Mouse (Mus musculus): ENCODE results near the gene Olfr25.

Gene Olfr25

DNA sequence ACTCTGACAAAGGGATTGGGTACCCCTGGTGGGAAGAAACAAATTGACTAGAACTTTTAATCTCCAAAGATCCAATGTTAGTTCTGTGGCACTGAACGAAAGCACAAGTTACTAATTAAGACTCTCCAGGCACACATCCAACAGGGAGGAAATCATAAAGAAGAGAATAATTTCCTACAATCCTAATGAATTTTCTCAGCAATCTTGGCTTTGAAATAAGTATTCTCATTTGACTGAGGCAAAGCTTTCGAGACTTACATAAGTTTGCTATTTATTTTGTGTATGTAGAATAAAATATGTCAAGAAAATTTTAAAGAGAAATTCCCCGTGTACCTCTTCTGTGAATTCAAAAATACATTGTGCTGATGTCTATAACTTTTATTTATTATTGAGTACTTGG, at the start of gene Olfr25:
Gene Olfr25, plus strand, starts transcription at position 301 of the 400 bp plus-strand sequence.
- in situ Hi-C loops (cut with MboI), result no loop called here

DNA sequence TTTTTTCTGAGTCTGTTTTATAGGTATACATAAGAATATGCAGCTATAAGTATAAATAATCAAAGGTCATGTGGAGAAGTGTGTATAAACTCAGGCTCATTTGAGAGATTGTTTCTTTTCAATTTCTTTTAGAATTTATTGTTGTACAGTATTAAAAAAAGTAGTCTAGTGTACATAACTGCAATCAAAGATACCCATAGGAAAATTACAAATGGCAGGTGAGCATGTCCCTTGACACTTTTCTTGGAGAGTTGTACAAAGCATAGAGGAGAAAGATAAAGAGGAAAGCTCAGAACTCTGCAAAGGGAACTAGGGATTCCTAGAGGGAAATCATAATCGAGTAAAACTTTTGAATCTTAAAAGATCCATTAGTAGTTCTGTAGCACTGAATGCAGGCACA, 38.1 kb upstream of the Olfr25 start, which contains the start of gene Olfr896-ps1:
Gene Olfr896-ps1, plus strand, starts transcription at position 301 of the 400 bp plus-strand sequence.
- in situ Hi-C loops (cut with MboI), result no loop called here

DNA sequence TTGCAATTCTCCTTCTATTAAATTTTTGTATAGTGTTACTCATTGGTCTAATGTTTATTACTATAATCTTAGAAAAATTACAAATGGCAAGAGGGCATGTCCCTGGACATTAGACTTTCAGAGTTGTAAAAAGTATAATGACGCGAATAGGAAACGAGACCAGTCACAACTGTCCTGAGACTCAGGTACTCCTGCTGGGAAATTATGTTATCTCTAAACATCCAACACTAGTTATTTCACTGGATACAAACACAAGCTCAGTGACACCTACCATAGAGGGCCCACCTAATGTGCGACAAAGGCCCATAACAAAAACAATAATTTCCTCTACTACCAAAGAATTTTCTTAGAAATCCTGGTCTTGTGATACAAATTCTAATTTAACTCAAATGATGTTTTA, 19.3 kb downstream of the Olfr25 start, which contains the start of gene Olfr898:
Gene Olfr898, plus strand, starts transcription at position 301 of the 400 bp plus-strand sequence.
- in situ Hi-C loops (cut with MboI), result no loop called here

DNA sequence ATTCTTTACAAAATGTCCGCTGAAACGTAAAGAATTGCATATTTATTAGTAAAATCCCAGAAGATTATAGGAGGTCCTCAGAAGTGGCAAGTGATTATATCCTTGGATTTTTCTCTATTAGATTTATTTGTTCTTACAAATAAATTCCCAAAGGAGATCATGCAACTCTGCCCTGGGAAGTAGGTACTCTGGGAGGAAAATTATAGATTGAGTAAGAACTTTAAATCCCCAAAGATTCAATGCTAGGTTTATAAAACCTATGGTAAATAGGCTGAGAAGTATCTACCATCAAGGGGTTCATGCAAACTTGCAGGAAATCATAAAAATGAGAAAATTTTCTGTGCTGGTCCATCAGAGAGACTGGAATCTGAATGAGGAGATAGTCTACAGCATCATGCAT, 37.7 kb downstream of the Olfr25 start, which contains the start of gene Olfr250:
Gene Olfr250, plus strand, starts transcription at position 301 of the 400 bp plus-strand sequence.
- in situ Hi-C loops (cut with MboI), result no loop called here

DNA sequence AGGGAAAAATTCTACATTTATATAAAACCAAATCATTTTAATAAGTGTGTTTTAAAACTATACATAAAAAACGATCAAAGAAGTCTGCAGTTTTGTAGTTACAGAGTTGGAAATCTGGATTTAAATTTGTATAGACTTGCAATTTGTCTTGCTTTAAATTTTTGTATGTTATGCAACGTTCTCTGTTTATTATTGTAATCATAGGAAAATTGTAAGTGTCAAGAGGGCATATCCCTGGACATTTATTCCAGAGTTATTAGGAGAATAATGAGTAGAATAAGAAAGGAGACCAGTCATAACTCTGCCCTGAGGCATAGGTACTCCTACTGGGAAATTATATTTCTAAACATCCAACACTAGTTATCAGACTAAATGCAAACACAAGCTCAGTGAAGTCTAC, 47.9 kb downstream of the Olfr25 start, which contains the start of gene Olfr251:
Gene Olfr251, plus strand, starts transcription at position 301 of the 400 bp plus-strand sequence.
- in situ Hi-C loops (cut with MboI), result no loop called here

Measured in mature B cell (primary cell).